ENCODE assay signal across 23 mouse cellular contexts in the genomic region with DNA sequence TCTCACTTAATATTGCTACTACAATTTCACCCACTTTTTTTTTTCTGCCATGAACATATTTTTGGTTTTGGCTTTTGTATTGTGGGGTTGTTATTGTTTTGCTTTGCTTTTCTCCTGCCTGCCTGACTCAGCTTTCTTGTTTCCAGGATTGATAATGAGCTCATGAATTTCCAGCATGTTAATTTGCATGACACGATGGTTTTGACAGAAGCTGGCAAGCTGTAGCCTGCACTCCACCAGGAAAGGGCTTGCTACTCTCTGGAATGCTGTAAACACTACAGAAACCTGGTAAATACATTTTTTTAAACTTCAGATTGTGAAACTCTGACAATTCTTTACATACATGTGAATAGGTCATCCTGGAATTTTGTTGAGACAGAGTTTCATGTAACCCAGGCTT. TPM values are rescaled to one million over a fixed set of nuclear protein-coding genes. Genes with fewer than 3 reads are reported as not detected.
DNase-seq lines count a peak whose midpoint lies in the region; ATAC-seq and TF ChIP-seq lines count a peak whose summit lies in the region.
"Had no signal": no experiment of that assay in that cellular context is flagged by ENCODE, and none has a peak within 500 bp of the region (broad histone marks: within the 10 kb centered on the region; RNA-seq: fewer than 3 reads in every experiment).

No protein-coding gene starts in this region.

- no peaks in the 10 kb centered on the region for H3K27me3 ChIP-seq in forebrain, embryonic 15.5 days
- no peaks in the 10 kb centered on the region for H3K27me3 ChIP-seq in forebrain, embryonic 10.5 days (ENCODE audit: poor library complexity, severe bottlenecking)
- H3K27me3 ChIP-seq in lung, postnatal 0 days (replicated peaks; ENCODE audit: insufficient read depth, low read length): no peaks in the 10 kb centered on the region
- no peaks in the 10 kb centered on the region for H3K27me3 ChIP-seq in forebrain, embryonic 16.5 days (replicated peaks; ENCODE audit: control insufficient read depth, insufficient read depth, low read length)
- H3K27me3 ChIP-seq: embryonic facial prominence, embryonic 12.5 days; heart, embryonic 15.5 days; liver, embryonic 15.5 days; lung, embryonic 15.5 days; neural tube, embryonic 15.5 days had no signal

- peak; percentile 28; the same call in 1 of the 2 replicates for TF ChIP-seq EP300 in lung, postnatal 0 days (IDR thresholded peaks at IDR 0.05)

- no peaks in the 10 kb centered on the region for H3K36me3 ChIP-seq in forebrain, embryonic 15.5 days
- H3K36me3 ChIP-seq in forebrain, embryonic 10.5 days (replicated peaks): no peaks in the 10 kb centered on the region
- H3K36me3 ChIP-seq in lung, postnatal 0 days (ENCODE audit: insufficient read depth, low read length): no peaks in the 10 kb centered on the region
- H3K36me3 ChIP-seq in forebrain, embryonic 16.5 days (ENCODE audit: control insufficient read depth, insufficient read depth): no peaks in the 10 kb centered on the region
- H3K36me3 ChIP-seq: embryonic facial prominence, embryonic 12.5 days; heart, embryonic 15.5 days; liver, embryonic 15.5 days; lung, embryonic 15.5 days; neural tube, embryonic 15.5 days had no signal

- 7% methylated on average over 1 of the region's 1 CpGs for WGBS in forebrain, embryonic 15.5 days
- WGBS in forebrain, embryonic 10.5 days: 42% methylated on average over 1 of the region's 1 CpGs
- WGBS in lung, postnatal 0 days: 5% methylated on average over 1 of the region's 1 CpGs
- 17% methylated on average over 1 of the region's 1 CpGs for WGBS in forebrain, embryonic 16.5 days

- no peak overlapping the region for H3K27ac ChIP-seq in forebrain, embryonic 15.5 days (replicated peaks)
- H3K27ac ChIP-seq in forebrain, embryonic 10.5 days: no peak overlapping the region
- H3K27ac ChIP-seq in lung, postnatal 0 days (ENCODE audit: low read length): no peak overlapping the region
- H3K27ac ChIP-seq in forebrain, embryonic 16.5 days (ENCODE audit: low read length): no peak overlapping the region
- H3K27ac ChIP-seq: embryonic facial prominence, embryonic 12.5 days; gastrocnemius, adult 2 months; heart, embryonic 15.5 days; left cerebral cortex, adult 2 months; liver, embryonic 15.5 days; lung, embryonic 15.5 days; macrophage; neural tube, embryonic 15.5 days had no signal

- no peaks in the 10 kb centered on the region for H3K4me1 ChIP-seq in forebrain, embryonic 15.5 days
- H3K4me1 ChIP-seq in forebrain, embryonic 10.5 days: no peaks in the 10 kb centered on the region
- H3K4me1 ChIP-seq in lung, postnatal 0 days (ENCODE audit: insufficient read depth, low read depth, low read length): no peaks in the 10 kb centered on the region
- H3K4me1 ChIP-seq in forebrain, embryonic 16.5 days (replicated peaks; ENCODE audit: control insufficient read depth, insufficient read depth, low read length): no peaks in the 10 kb centered on the region
- H3K4me1 ChIP-seq: embryonic facial prominence, embryonic 12.5 days; heart, embryonic 15.5 days; liver, embryonic 15.5 days; lung, embryonic 15.5 days; neural tube, embryonic 15.5 days had no signal

- peak; percentile 9 for DNase-seq in cerebellum, adult 9-10 months
- DNase-seq in cerebellum, adult 11-12 months: no peak
- no peak for DNase-seq in forebrain, embryonic 10.5 days (ENCODE audit: extremely low spot score, low spot score)
- peak; percentile 49 for DNase-seq in lung, postnatal 0 days (ENCODE audit: low spot score)
- no peak for DNase-seq in lung, postnatal 36 days
- no peak for DNase-seq in heart, postnatal 10 days
- DNase-seq: adrenal gland, postnatal 36 days; gastrocnemius, adult 2 months; heart, postnatal 4 days; kidney, postnatal 4 days; right cerebral cortex, postnatal 25 days; spleen, adult 18-20 months; thymus, postnatal 14 days had no signal

- no peak for TF ChIP-seq CTCF in lung, postnatal 0 days (IDR thresholded peaks at IDR 0.05)

- ATAC-seq in forebrain, embryonic 15.5 days (replicated peaks): 0 out of 2 replicates have a peak, but pooled peaks have one; percentile 55
- ATAC-seq in lung, postnatal 0 days: peak; percentile 49
- peak; percentile 75; the same call in 1 of the 2 replicates for ATAC-seq in forebrain, embryonic 16.5 days
- ATAC-seq: intestine, postnatal 0 days had no signal

- intact Hi-C loops in heart, postnatal 10 days (cut with DNase I): no loop called here

- no peaks in the 10 kb centered on the region for H3K9me3 ChIP-seq in forebrain, embryonic 15.5 days
- no peaks in the 10 kb centered on the region for H3K9me3 ChIP-seq in forebrain, embryonic 10.5 days
- no peaks in the 10 kb centered on the region for H3K9me3 ChIP-seq in lung, postnatal 0 days (ENCODE audit: low read length)
- H3K9me3 ChIP-seq in forebrain, embryonic 16.5 days (ENCODE audit: control insufficient read depth, low read length): no peaks in the 10 kb centered on the region
- H3K9me3 ChIP-seq: embryonic facial prominence, embryonic 12.5 days; heart, embryonic 15.5 days; liver, embryonic 15.5 days; lung, embryonic 15.5 days; neural tube, embryonic 15.5 days had no signal

- no peak overlapping the region for H3K4me2 ChIP-seq in forebrain, embryonic 15.5 days (replicated peaks)
- no peak overlapping the region for H3K4me2 ChIP-seq in lung, postnatal 0 days (replicated peaks; ENCODE audit: low read depth, low read length)
- no peak overlapping the region for H3K4me2 ChIP-seq in forebrain, embryonic 16.5 days (ENCODE audit: low read length)
- H3K4me2 ChIP-seq: embryonic facial prominence, embryonic 12.5 days; heart, embryonic 15.5 days; liver, embryonic 15.5 days; lung, embryonic 15.5 days; neural tube, embryonic 15.5 days had no signal

- no peak overlapping the region for H3K9ac ChIP-seq in forebrain, embryonic 15.5 days (replicated peaks)
- H3K9ac ChIP-seq in lung, postnatal 0 days (replicated peaks; ENCODE audit: low read depth): no peak overlapping the region
- no peak overlapping the region for H3K9ac ChIP-seq in forebrain, embryonic 16.5 days (replicated peaks; ENCODE audit: low read depth, low read length)
- H3K9ac ChIP-seq: embryonic facial prominence, embryonic 12.5 days; heart, embryonic 15.5 days; liver, embryonic 15.5 days; lung, embryonic 15.5 days; neural tube, embryonic 15.5 days had no signal

- no peak overlapping the region for H3K4me3 ChIP-seq in forebrain, embryonic 15.5 days
- H3K4me3 ChIP-seq in forebrain, embryonic 10.5 days: no peak overlapping the region
- no peak overlapping the region for H3K4me3 ChIP-seq in lung, postnatal 0 days (ENCODE audit: low read depth, low read length)
- H3K4me3 ChIP-seq in forebrain, embryonic 16.5 days (replicated peaks; ENCODE audit: low read length): no peak overlapping the region
- H3K4me3 ChIP-seq: embryonic facial prominence, embryonic 12.5 days; gastrocnemius, adult 2 months; heart, embryonic 15.5 days; left cerebral cortex, adult 2 months; liver, embryonic 15.5 days; lung, embryonic 15.5 days; neural tube, embryonic 15.5 days had no signal

RNA-seq across cellular contexts. Expression of gene Tbl1x, which starts 36.3 kb away (rescaled TPM):
- 54.0 and 56.0 TPM in 2 replicates for polyA plus RNA-seq in forebrain, embryonic 15.5 days (2015; fragmentation: Nextera tagmentation; extraction: Ambion mirVana)
- 71.4 and 76.7 TPM in 2 replicates for polyA plus RNA-seq in forebrain, embryonic 10.5 days (2016; fragmentation: Nextera tagmentation; extraction: Ambion mirVana)
- polyA plus RNA-seq in lung, postnatal 0 days (2015; fragmentation: Nextera tagmentation; extraction: Ambion mirVana): 37.9 and 45.2 TPM in 2 replicates
- 55.5 and 59.8 TPM in 2 replicates for polyA plus RNA-seq in forebrain, embryonic 16.5 days (2015; fragmentation: Nextera tagmentation; extraction: Ambion mirVana)
- total RNA-seq in heart, postnatal 10 days (2021): 10 to 100 TPM; 54.4 to 60.4 TPM

Comparison
In these comparisons a context has a peak if more than half of its experiments do, and no peak if none do; other contexts are left out.
1. DNase-seq: peak in cerebellum, adult 9-10 months (single experiment) and lung, postnatal 0 days (single experiment); none in cerebellum, adult 11-12 months (single experiment), forebrain, embryonic 10.5 days (single experiment), lung, postnatal 36 days (single experiment) and heart, postnatal 10 days (0 of 2).
2. Peak in every context shown above with its lines, with median percentiles within 50 percentile points of each other: ATAC-seq.